Mouse (Mus musculus): ENCODE data around the gene Hdac11. TPM values are rescaled to one million over a fixed set of nuclear protein-coding genes. Genes with fewer than 3 reads are reported as not detected.

Gene Hdac11
- polyA plus RNA-seq (2015; fragmentation: Nextera tagmentation; extraction: Ambion mirVana) = 13.5 and 13.9 TPM in 2 replicates

DNA sequence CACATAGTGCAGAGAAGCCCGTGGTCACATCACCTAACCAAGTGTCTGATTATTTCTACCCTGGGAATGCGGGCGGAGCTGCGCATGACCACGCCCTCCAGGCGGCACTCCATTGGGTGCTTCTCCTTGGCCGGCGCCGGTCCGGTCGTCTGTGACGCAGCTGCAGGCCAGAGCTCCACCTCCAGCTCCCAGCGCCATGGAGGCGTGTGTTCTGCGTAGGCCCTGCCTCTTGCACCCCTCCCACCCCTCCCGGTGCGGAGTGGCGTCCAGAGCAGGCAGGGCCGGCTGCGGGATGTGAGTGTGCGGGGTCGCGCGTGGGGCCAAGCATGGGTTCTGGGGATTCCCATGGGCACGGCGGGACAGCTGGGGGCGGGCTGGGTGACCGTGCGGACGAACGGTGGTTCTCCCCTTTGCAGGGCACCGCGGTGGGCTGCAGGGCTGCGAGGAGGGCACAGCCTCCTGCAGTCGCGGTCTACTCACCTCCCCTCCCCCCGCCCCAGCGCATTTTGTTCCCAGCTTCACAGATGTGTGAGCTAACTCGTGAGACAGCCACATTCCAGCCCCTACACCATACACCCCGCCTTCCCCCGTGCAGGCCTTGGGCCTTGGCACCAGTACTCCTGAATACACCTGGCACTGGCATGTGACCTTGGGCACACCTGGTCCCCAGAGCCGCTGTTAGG lies at the start of gene Hdac11:
Hdac11 (plus strand) TSS at position 112 of the 683 bp plus-strand sequence.
- no peaks in the 10 kb centered on the region for H3K36me3 ChIP-seq
- H3K4me1 ChIP-seq = peaks cover 59% of the 10 kb centered on the region
- no peaks in the 10 kb centered on the region for H3K9me3 ChIP-seq
- H3K27ac ChIP-seq = peak within 1 kb of the TSS; percentile 86
- 0 out of 2 replicates have a peak, but pooled peaks cover 3% of the 10 kb centered on the region for H3K27me3 ChIP-seq
- H3K4me3 ChIP-seq = peak within 1 kb of the TSS; percentile 63
- peak within 1 kb of the TSS; percentile 60 for H3K9ac ChIP-seq
- WGBS = 0% methylated on average over 36 of the region's 42 CpGs
- H3K4me2 ChIP-seq = peak within 1 kb of the TSS; percentile 83
- peak; percentile 90 for ATAC-seq (ENCODE audit: insufficient number of reproducible peaks, low FRiP score, low TSS enrichment, low read depth)

GRCm38 (mm10) chr6:91108301-91108916 lies 48.1 kb upstream of the Hdac11 start:
- Histone ChIP-seq H3K36me3 (no peaks in the 10 kb centered on the region), H3K27me3 (no peaks in the 10 kb centered on the region), H3K4me2 (no peak overlapping the region), H3K4me3 (no peak overlapping the region), H3K4me1 (peaks cover 3% of the 10 kb centered on the region; the same call in 1 of the 2 replicates), H3K27ac (no peak overlapping the region), H3K9ac (no peak overlapping the region), H3K9me3 (no peaks in the 10 kb centered on the region)
- WGBS = 80% methylated on average over 3 of the region's 3 CpGs
- no peak for ATAC-seq (ENCODE audit: insufficient number of reproducible peaks, low FRiP score, low TSS enrichment, low read depth)

DNA sequence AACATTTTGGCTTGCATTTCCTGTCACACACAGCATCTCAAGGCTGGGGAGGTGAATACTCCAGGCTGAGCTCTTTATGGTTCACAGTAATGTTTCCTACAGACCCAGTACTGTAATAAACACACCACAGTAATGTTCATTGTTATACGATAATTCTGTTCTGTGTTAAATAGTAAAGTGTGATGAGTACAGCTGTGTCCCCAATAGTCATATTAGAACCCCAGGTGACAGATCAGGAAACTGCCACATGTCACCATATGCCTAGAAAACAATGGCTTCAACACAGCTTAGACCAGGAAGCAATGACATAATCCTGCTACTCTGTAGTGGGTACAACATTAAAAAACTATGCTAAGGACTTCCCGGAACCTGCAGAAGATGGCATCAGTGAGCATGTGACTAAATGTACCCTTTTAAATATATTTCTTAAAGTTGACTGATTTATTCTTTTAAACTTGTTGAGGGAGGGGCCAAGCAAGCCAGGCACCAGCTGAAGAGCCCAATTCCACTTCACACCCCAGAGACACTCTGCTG lies 47.5 kb upstream of the Hdac11 start:
- Histone ChIP-seq H3K27ac (no peak overlapping the region), H3K27me3 (no peaks in the 10 kb centered on the region), H3K9ac (no peak overlapping the region), H3K4me3 (no peak overlapping the region), H3K36me3 (no peaks in the 10 kb centered on the region), H3K4me1 (peaks cover 3% of the 10 kb centered on the region; the same call in 1 of the 2 replicates), H3K9me3 (no peaks in the 10 kb centered on the region), H3K4me2 (no peak overlapping the region)
- WGBS = 75% methylated on average over 2 of the region's 2 CpGs
- no peak for ATAC-seq (ENCODE audit: insufficient number of reproducible peaks, low FRiP score, low TSS enrichment, low read depth)

DNA sequence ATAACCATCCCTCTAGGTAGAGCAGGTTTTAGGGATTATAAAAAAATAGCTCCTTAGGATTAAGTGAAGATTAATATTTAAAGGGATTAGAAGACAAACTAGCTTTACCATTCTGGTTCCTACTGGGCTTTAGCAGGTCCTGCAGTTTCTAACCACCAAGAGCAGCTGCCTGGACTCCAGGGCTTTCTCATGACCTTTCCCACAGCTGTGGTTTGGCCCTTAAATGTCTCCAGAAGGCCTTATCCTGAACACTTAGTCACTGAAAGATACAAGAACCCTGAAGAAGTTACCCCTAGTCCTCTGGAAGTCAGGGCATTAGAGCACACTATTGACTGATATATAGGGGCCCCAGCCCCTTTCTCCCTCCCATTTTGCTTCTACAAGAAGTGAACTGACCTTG lies 47.0 kb upstream of the Hdac11 start:
- Histone ChIP-seq H3K4me1 (peaks cover 3% of the 10 kb centered on the region; the same call in 1 of the 2 replicates), H3K4me3 (no peak overlapping the region), H3K9me3 (no peaks in the 10 kb centered on the region), H3K27me3 (no peaks in the 10 kb centered on the region), H3K4me2 (no peak overlapping the region), H3K36me3 (no peaks in the 10 kb centered on the region), H3K27ac (no peak overlapping the region), H3K9ac (no peak overlapping the region)
- ATAC-seq (ENCODE audit: insufficient number of reproducible peaks, low FRiP score, low TSS enrichment, low read depth) = no peak

DNA sequence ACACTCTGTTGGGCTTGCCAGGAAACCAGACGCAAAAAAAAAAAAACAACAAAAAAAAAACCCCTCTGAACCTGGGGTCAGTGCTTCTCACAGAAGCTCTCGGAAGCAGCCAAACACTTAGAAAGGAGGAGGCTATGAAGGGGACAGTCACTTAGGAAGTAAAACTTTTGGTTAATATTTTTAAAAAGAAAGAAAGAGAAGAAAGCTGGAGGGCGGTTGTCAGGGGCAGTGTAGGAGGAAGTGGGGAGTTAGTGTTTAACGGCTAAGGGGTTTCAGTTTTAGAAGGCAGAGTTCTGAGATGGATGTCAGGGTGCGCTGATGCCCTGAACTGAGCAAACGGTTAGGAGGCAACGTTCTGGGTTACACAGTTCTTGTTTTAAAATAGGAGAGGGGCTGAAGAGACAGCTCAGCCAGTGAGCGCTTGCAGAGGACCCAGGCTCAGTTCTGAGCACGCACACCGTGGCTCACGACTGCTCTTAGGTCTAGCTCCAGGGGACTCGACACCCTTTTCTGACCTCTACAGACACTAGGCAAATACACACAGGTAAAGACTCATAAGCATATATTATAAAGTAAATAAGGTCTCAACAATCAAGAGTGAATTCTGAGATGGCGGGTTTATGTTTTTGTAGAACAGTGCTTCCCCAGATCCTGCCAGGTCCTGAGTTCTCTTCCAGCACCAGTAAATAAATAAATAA lies 46.0 kb upstream of the Hdac11 start:
- Histone ChIP-seq H3K9me3 (no peaks in the 10 kb centered on the region), H3K27me3 (no peaks in the 10 kb centered on the region), H3K27ac (no peak overlapping the region), H3K36me3 (no peaks in the 10 kb centered on the region), H3K4me3 (no peak overlapping the region), H3K4me2 (no peak overlapping the region), H3K9ac (no peak overlapping the region), H3K4me1 (no peaks in the 10 kb centered on the region)
- 63% methylated on average over 13 of the region's 13 CpGs for WGBS
- ATAC-seq (ENCODE audit: insufficient number of reproducible peaks, low FRiP score, low TSS enrichment, low read depth) = no peak

GRCm38 (mm10) chr6:91111141-91111953 lies 45.1 kb upstream of the Hdac11 start:
- H3K4me3 ChIP-seq = no peak overlapping the region
- WGBS = 85% methylated on average over 10 of the region's 10 CpGs
- no peak for ATAC-seq (ENCODE audit: insufficient number of reproducible peaks, low FRiP score, low TSS enrichment, low read depth)

DNA sequence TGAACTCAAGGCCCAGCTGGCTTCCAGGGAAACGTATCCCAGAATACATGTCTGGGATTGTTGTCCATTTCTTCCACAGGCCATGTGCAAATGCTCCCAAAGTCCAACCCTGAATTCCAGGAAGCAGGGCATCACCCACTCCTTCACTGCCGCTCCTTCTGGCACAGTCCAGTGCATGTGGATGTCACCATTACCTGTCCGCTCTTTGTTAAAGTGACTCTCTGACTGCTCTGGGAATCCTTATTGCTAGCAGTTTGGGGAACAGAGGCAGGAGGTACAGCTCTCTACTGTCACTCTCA lies 44.6 kb upstream of the Hdac11 start:
- H3K9ac ChIP-seq = no peak overlapping the region
- H3K4me1 ChIP-seq = peaks cover 12% of the 10 kb centered on the region
- H3K27ac ChIP-seq = no peak overlapping the region
- no peaks in the 10 kb centered on the region for H3K36me3 ChIP-seq
- H3K4me3 ChIP-seq = no peak overlapping the region
- no peaks in the 10 kb centered on the region for H3K9me3 ChIP-seq
- 92% methylated on average over 3 of the region's 3 CpGs for WGBS
- peaks cover 9% of the 10 kb centered on the region for H3K27me3 ChIP-seq
- ATAC-seq (ENCODE audit: insufficient number of reproducible peaks, low FRiP score, low TSS enrichment, low read depth) = no peak
- no peak overlapping the region for H3K4me2 ChIP-seq

More at GRCm38 (mm10) chr6:91111141-91111953, 45.1 kb upstream of the Hdac11 start:
- Histone ChIP-seq H3K4me2 (no peak overlapping the region), H3K9ac (no peak overlapping the region), H3K36me3 (no peaks in the 10 kb centered on the region), H3K27ac (no peak overlapping the region), H3K9me3 (no peaks in the 10 kb centered on the region), H3K4me1 (peaks cover 6% of the 10 kb centered on the region), H3K27me3 (peaks cover 6% of the 10 kb centered on the region)

GRCm38 (mm10) chr6:91114716-91115115 lies 41.7 kb upstream of the Hdac11 start:
- ATAC-seq (ENCODE audit: insufficient number of reproducible peaks, low FRiP score, low TSS enrichment, low read depth) = no peak
- no peak overlapping the region for H3K4me3 ChIP-seq
- H3K9me3 ChIP-seq = no peaks in the 10 kb centered on the region
- no peak overlapping the region for H3K4me2 ChIP-seq
- H3K4me1 ChIP-seq = peaks cover 20% of the 10 kb centered on the region
- WGBS = 22% methylated on average over 2 of the region's 2 CpGs
- no peak overlapping the region for H3K27ac ChIP-seq
- H3K27me3 ChIP-seq = peaks cover 18% of the 10 kb centered on the region
- H3K9ac ChIP-seq = no peak overlapping the region
- H3K36me3 ChIP-seq = no peaks in the 10 kb centered on the region

DNA sequence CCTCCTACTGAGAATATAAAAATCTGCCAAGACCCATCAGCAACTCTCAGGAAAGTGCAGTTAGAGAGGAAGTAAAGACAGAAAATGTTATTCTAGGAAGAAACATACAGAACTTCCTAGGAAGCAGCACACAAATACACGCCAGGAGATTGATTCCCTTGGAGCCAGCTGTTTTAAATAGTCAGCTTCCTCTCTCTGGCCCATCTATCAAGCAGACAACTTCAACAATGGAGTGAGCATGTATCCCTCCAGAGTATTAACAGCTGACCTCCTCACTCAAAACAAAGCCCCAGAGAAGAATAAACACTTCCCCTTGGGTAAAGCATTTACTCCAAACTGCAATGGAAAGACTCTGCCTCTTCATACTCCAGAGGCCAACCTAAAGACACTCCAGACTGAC lies 41.3 kb upstream of the Hdac11 start:
- Histone ChIP-seq H3K4me3 (no peak overlapping the region), H3K9ac (no peak overlapping the region), H3K4me1 (peaks cover 20% of the 10 kb centered on the region), H3K36me3 (no peaks in the 10 kb centered on the region), H3K27ac (no peak overlapping the region), H3K9me3 (no peaks in the 10 kb centered on the region), H3K27me3 (peaks cover 18% of the 10 kb centered on the region), H3K4me2 (no peak overlapping the region)
- no peak for ATAC-seq (ENCODE audit: insufficient number of reproducible peaks, low FRiP score, low TSS enrichment, low read depth)
- 29% methylated on average over 1 of the region's 1 CpGs for WGBS

DNA sequence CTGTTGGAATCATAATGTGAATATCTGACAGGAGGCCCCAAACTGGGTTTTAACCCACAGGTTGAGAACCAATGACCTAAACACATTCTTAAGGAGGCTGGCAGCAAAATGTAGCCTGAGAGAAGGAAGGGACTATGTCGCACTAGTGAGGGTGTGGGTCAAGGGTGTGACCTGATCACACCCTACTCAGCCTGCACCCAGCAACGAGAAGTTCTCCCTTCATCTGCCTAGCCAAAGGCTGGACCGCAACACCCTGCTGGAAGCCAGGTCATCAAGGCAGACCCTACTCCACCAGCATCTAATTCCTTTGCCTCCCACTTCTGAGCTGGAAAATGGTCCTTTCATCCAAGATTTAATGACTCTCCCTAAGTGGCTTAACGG lies 40.6 kb upstream of the Hdac11 start:
- H3K27me3 ChIP-seq = peaks cover 18% of the 10 kb centered on the region
- no peaks in the 10 kb centered on the region for H3K9me3 ChIP-seq
- peaks cover 20% of the 10 kb centered on the region for H3K4me1 ChIP-seq
- 29% methylated on average over 4 of the region's 4 CpGs for WGBS
- H3K36me3 ChIP-seq = no peaks in the 10 kb centered on the region
- H3K4me2 ChIP-seq = peak overlapping the region; percentile 99
- no peak overlapping the region; the same call in 1 of the 2 replicates for H3K9ac ChIP-seq
- peak overlapping the region; percentile 63 for H3K4me3 ChIP-seq
- H3K27ac ChIP-seq = no peak overlapping the region
- ATAC-seq (ENCODE audit: insufficient number of reproducible peaks, low FRiP score, low TSS enrichment, low read depth) = no peak

GRCm38 (mm10) chr6:91116244-91117145 lies 40.0 kb upstream of the Hdac11 start, which contains the start of gene Nup210:
TSS of gene Nup210 (minus strand) at chr6:91116829.
- no peaks in the 10 kb centered on the region for H3K9me3 ChIP-seq
- H3K9ac ChIP-seq = peak within 1 kb of the TSS; percentile 43
- H3K4me2 ChIP-seq = peak within 1 kb of the TSS; percentile 99
- peaks cover 18% of the 10 kb centered on the region for H3K27me3 ChIP-seq
- no peaks in the 10 kb centered on the region for H3K36me3 ChIP-seq
- peaks cover 20% of the 10 kb centered on the region for H3K4me1 ChIP-seq
- under 1% methylated on average over 89 of the region's 93 CpGs for WGBS
- H3K4me3 ChIP-seq = peak within 1 kb of the TSS; percentile 63
- peak; percentile 91 for ATAC-seq (ENCODE audit: insufficient number of reproducible peaks, low FRiP score, low TSS enrichment, low read depth)
- no peak within 1 kb of the TSS; the same call in 1 of the 2 replicates for H3K27ac ChIP-seq

Data from limb, embryonic 15.5 days (tissue).